Comparison of ENCODE assay signal across 25 mouse cellular contexts in the genomic region with DNA sequence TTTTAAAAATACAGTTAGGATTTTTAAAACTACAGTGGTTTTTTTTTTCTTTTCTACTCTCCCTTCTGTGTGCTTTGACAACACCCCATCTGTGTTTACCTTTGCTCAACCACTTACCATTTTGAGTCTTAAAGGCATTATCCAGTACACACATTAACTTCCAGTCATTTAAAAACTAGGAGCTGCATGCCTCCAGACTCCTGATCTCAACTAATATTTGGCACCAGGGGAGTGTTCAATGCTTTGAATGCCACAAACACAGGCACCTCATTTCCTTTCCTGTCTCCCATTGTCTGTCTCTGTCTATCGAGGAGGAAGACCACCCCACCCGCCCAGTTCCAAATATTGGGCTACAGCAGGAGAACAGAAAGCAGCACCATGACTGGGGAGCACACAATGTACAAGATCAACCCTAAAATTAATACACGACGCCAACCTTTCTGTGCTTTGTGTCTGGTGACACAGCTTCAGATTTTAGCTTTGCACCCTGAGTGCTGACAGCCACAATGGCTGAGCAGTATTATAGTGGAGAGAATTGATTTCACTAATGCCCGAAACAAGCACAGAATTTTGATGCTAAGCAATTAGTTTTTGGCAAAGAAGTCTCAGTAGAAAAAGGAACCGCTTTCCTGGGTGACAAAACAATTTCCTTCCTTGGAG.
A peak's percentile ranks its signal among the peaks of the same experiment; 100 is the strongest.
DNase-seq lines count a peak whose midpoint lies in the region; ATAC-seq lines count a peak whose summit lies in the region.
"Had no signal": no experiment of that assay in that cellular context is flagged by ENCODE, and none has a peak within 500 bp of the region (broad histone marks: within the 10 kb centered on the region; RNA-seq: fewer than 3 reads in every experiment).

No protein-coding gene starts in this region.

- H3K9me3 ChIP-seq in forebrain, embryonic 15.5 days: no peaks in the 10 kb centered on the region
- no peaks in the 10 kb centered on the region for H3K9me3 ChIP-seq in forebrain, embryonic 11.5 days (ENCODE audit: control insufficient read depth, low read length)
- no peaks in the 10 kb centered on the region for H3K9me3 ChIP-seq in midbrain, embryonic 12.5 days
- H3K9me3 ChIP-seq in midbrain, embryonic 11.5 days (ENCODE audit: control insufficient read depth, low read length): no peaks in the 10 kb centered on the region
- no peaks in the 10 kb centered on the region for H3K9me3 ChIP-seq in forebrain, embryonic 16.5 days (ENCODE audit: control insufficient read depth, low read length)
- H3K9me3 ChIP-seq in midbrain, embryonic 16.5 days (replicated peaks; ENCODE audit: control insufficient read depth, low read length, poor library complexity, severe bottlenecking): no peaks in the 10 kb centered on the region
- H3K9me3 ChIP-seq: embryonic facial prominence, embryonic 15.5 days; heart, embryonic 15.5 days; hindbrain, embryonic 10.5 days had no signal

- no peak overlapping the region for H3K4me3 ChIP-seq in forebrain, embryonic 15.5 days
- H3K4me3 ChIP-seq in forebrain, embryonic 11.5 days (ENCODE audit: low read depth, low read length): no peak overlapping the region
- H3K4me3 ChIP-seq in midbrain, embryonic 12.5 days: no peak overlapping the region
- no peak overlapping the region for H3K4me3 ChIP-seq in midbrain, embryonic 11.5 days (ENCODE audit: low read depth, low read length)
- H3K4me3 ChIP-seq in forebrain, embryonic 16.5 days (replicated peaks; ENCODE audit: low read length): no peak overlapping the region
- H3K4me3 ChIP-seq in midbrain, embryonic 16.5 days (ENCODE audit: low read depth, low read length): no peak overlapping the region
- H3K4me3 ChIP-seq: embryonic facial prominence, embryonic 15.5 days; erythroblast, embryonic 14.5 days; heart, adult 2 months; heart, embryonic 15.5 days; hindbrain, embryonic 10.5 days had no signal

- DNase-seq in forebrain, embryonic 11.5 days (ENCODE audit: low spot score): no peak
- no peak for DNase-seq in midbrain, embryonic 11.5 days (ENCODE audit: low spot score, missing footprints)
- DNase-seq in embryo, embryonic 10.5 days (ENCODE audit: low spot score): no peak
- no peak for DNase-seq in retina, postnatal 1 day
- DNase-seq: adrenal gland, postnatal 14 days; cerebellum, adult 2 months; cerebellum, postnatal 10 days; embryo, embryonic 11 days; gastrocnemius, postnatal 10 days; heart, adult 2 months; heart, postnatal 14 days had no signal

- no peaks in the 10 kb centered on the region for H3K27me3 ChIP-seq in forebrain, embryonic 15.5 days
- H3K27me3 ChIP-seq in forebrain, embryonic 11.5 days (ENCODE audit: control insufficient read depth, insufficient read depth, low read length): no peaks in the 10 kb centered on the region
- H3K27me3 ChIP-seq in midbrain, embryonic 12.5 days: no peaks in the 10 kb centered on the region
- no peaks in the 10 kb centered on the region for H3K27me3 ChIP-seq in midbrain, embryonic 11.5 days (ENCODE audit: control insufficient read depth, insufficient read depth, low read length)
- H3K27me3 ChIP-seq in forebrain, embryonic 16.5 days (replicated peaks; ENCODE audit: control insufficient read depth, insufficient read depth, low read length): no peaks in the 10 kb centered on the region
- no peaks in the 10 kb centered on the region for H3K27me3 ChIP-seq in midbrain, embryonic 16.5 days (ENCODE audit: control insufficient read depth, insufficient read depth, low read depth, low read length)
- H3K27me3 ChIP-seq: CH12.LX; embryonic facial prominence, embryonic 15.5 days; heart, embryonic 15.5 days had no signal

- no peaks in the 10 kb centered on the region for H3K36me3 ChIP-seq in forebrain, embryonic 15.5 days
- H3K36me3 ChIP-seq in forebrain, embryonic 11.5 days (ENCODE audit: control insufficient read depth, insufficient read depth, low read length): no peaks in the 10 kb centered on the region
- no peaks in the 10 kb centered on the region for H3K36me3 ChIP-seq in midbrain, embryonic 12.5 days
- H3K36me3 ChIP-seq in midbrain, embryonic 11.5 days (ENCODE audit: control insufficient read depth, insufficient read depth, low read length): no peaks in the 10 kb centered on the region
- H3K36me3 ChIP-seq in forebrain, embryonic 16.5 days (ENCODE audit: control insufficient read depth, insufficient read depth): no peaks in the 10 kb centered on the region
- no peaks in the 10 kb centered on the region for H3K36me3 ChIP-seq in midbrain, embryonic 16.5 days (ENCODE audit: control insufficient read depth, insufficient read depth, low read length)
- H3K36me3 ChIP-seq: embryonic facial prominence, embryonic 15.5 days; heart, embryonic 15.5 days; hindbrain, embryonic 10.5 days had no signal

- 49% methylated on average over 6 of the region's 6 CpGs for WGBS in forebrain, embryonic 15.5 days
- WGBS in forebrain, embryonic 11.5 days: 88% methylated on average over 6 of the region's 6 CpGs
- 76% methylated on average over 6 of the region's 6 CpGs for WGBS in midbrain, embryonic 12.5 days
- 84% methylated on average over 6 of the region's 6 CpGs for WGBS in midbrain, embryonic 11.5 days
- WGBS in forebrain, embryonic 16.5 days: 41% methylated on average over 6 of the region's 6 CpGs
- WGBS in midbrain, embryonic 16.5 days: 58% methylated on average over 6 of the region's 6 CpGs

- no peak overlapping the region for H3K4me2 ChIP-seq in forebrain, embryonic 15.5 days (replicated peaks)
- no peak overlapping the region for H3K4me2 ChIP-seq in forebrain, embryonic 11.5 days (ENCODE audit: low read depth, low read length, severe bottlenecking)
- H3K4me2 ChIP-seq in midbrain, embryonic 12.5 days (replicated peaks): no peak overlapping the region
- no peak overlapping the region for H3K4me2 ChIP-seq in midbrain, embryonic 11.5 days
- H3K4me2 ChIP-seq in forebrain, embryonic 16.5 days (ENCODE audit: low read length): peak overlapping the region; percentile 3; the same call in 1 of the 2 replicates
- H3K4me2 ChIP-seq in midbrain, embryonic 16.5 days (ENCODE audit: low read length): no peak overlapping the region
- H3K4me2 ChIP-seq: embryonic facial prominence, embryonic 15.5 days; heart, embryonic 11.5 days; heart, embryonic 15.5 days; hindbrain, embryonic 14.5 days had no signal

- peak; percentile 73 for ATAC-seq in forebrain, embryonic 15.5 days (replicated peaks)
- ATAC-seq in forebrain, embryonic 11.5 days (replicated peaks; ENCODE audit: low FRiP score): no peak
- peak; percentile 23; the same call in 1 of the 2 replicates for ATAC-seq in midbrain, embryonic 12.5 days (ENCODE audit: low FRiP score, low read depth)
- ATAC-seq in midbrain, embryonic 11.5 days (ENCODE audit: low FRiP score): no peak
- peak; percentile 71 for ATAC-seq in forebrain, embryonic 16.5 days
- ATAC-seq in midbrain, embryonic 16.5 days: peak; percentile 51; the same call in 1 of the 2 replicates
- ATAC-seq: activated CD4-positive, CD25-positive, alpha-beta regulatory T cell, adult 4 months; intestine, postnatal 0 days; Patski had no signal

- H3K9ac ChIP-seq in forebrain, embryonic 15.5 days (replicated peaks): no peak overlapping the region
- H3K9ac ChIP-seq in forebrain, embryonic 11.5 days (ENCODE audit: low read length): no peak overlapping the region
- H3K9ac ChIP-seq in midbrain, embryonic 12.5 days (replicated peaks): no peak overlapping the region
- no peak overlapping the region for H3K9ac ChIP-seq in midbrain, embryonic 11.5 days (ENCODE audit: low read length)
- no peak overlapping the region for H3K9ac ChIP-seq in forebrain, embryonic 16.5 days (replicated peaks; ENCODE audit: low read depth, low read length)
- H3K9ac ChIP-seq in midbrain, embryonic 16.5 days (ENCODE audit: low read depth, low read length): no peak overlapping the region
- H3K9ac ChIP-seq: embryonic facial prominence, embryonic 15.5 days; heart, embryonic 15.5 days; hindbrain, embryonic 14.5 days had no signal

- peak overlapping the region; percentile 28; the same call in 1 of the 2 replicates for H3K27ac ChIP-seq in forebrain, embryonic 15.5 days (replicated peaks)
- no peak overlapping the region for H3K27ac ChIP-seq in forebrain, embryonic 11.5 days (ENCODE audit: low read depth, low read length)
- H3K27ac ChIP-seq in midbrain, embryonic 12.5 days (replicated peaks): no peak overlapping the region
- no peak overlapping the region for H3K27ac ChIP-seq in midbrain, embryonic 11.5 days (ENCODE audit: low read depth, low read length)
- H3K27ac ChIP-seq in forebrain, embryonic 16.5 days (ENCODE audit: low read length): peak overlapping the region; percentile 3; the same call in 1 of the 2 replicates
- peak overlapping the region; percentile 53; the same call in 1 of the 2 replicates for H3K27ac ChIP-seq in midbrain, embryonic 16.5 days (ENCODE audit: low read length)
- H3K27ac ChIP-seq: embryonic facial prominence, embryonic 15.5 days; heart, adult 2 months; heart, embryonic 15.5 days; hindbrain, embryonic 10.5 days; hindbrain, embryonic 14.5 days had no signal

- H3K4me1 ChIP-seq in forebrain, embryonic 15.5 days: peaks cover 4% of the 10 kb centered on the region
- H3K4me1 ChIP-seq in forebrain, embryonic 11.5 days (replicated peaks; ENCODE audit: control insufficient read depth, insufficient read depth, low read length): no peaks in the 10 kb centered on the region
- no peaks in the 10 kb centered on the region for H3K4me1 ChIP-seq in midbrain, embryonic 12.5 days
- no peaks in the 10 kb centered on the region for H3K4me1 ChIP-seq in midbrain, embryonic 11.5 days (ENCODE audit: control insufficient read depth, insufficient read depth, low read length)
- peaks cover 8% of the 10 kb centered on the region; the same call in 1 of the 2 replicates for H3K4me1 ChIP-seq in forebrain, embryonic 16.5 days (replicated peaks; ENCODE audit: control insufficient read depth, insufficient read depth, low read length)
- peaks cover 4% of the 10 kb centered on the region; the same call in 1 of the 2 replicates for H3K4me1 ChIP-seq in midbrain, embryonic 16.5 days (ENCODE audit: control insufficient read depth, insufficient read depth, low read length)
- H3K4me1 ChIP-seq: embryonic facial prominence, embryonic 15.5 days; heart, embryonic 15.5 days; hindbrain, embryonic 10.5 days had no signal

Comparison
In these comparisons a context has a peak if more than half of its experiments do, and no peak if none do; other contexts are left out.
1. ATAC-seq: peak in forebrain, embryonic 15.5 days (single experiment), midbrain, embryonic 12.5 days (single experiment), forebrain, embryonic 16.5 days (single experiment) and midbrain, embryonic 16.5 days (single experiment); none in forebrain, embryonic 11.5 days (single experiment) and midbrain, embryonic 11.5 days (single experiment).
2. H3K27ac ChIP-seq: peak in forebrain, embryonic 15.5 days (single experiment), forebrain, embryonic 16.5 days (single experiment) and midbrain, embryonic 16.5 days (single experiment); none in forebrain, embryonic 11.5 days (single experiment), midbrain, embryonic 12.5 days (single experiment) and midbrain, embryonic 11.5 days (single experiment).